Mouse (Mus musculus) urinary bladder, postnatal 10 days (tissue): ENCODE measurements at regions not wholly inside any gene's neighbourhood (a gene's known extent, or its start where the extent isn't known, plus 50 kb on each side); places are given as distances from the start of the nearest gene placed in this dataset.
"Not testable (repeated sequence)": the region's sequence is repeated elsewhere in the genome, so short reads cannot be mapped to it uniquely, and the experiment has no call there.

Experiments used
- DNase-seq: peaks from one replicate; pipeline ENCODE4 v3.0.0; 2022; ENCODE audit warnings: low spot score

DNA sequence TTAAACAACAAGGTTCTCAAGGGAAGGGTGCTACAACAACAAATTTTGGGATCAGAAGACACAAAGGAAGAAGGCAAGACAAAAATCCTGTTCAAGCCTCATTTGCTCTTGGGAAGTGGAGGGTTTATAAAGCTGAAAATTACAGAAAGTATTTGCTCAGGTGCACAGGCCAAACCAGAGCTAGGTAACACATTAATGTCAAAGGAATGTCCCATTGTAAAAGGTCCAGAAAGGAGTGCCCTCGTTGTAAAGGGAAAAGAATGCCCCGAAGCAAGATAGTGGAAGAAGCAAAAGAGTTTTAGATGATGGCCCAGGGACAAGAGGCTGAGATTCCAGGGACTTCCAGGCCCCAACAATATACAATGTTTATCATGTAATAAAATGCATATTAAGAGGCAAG is 317.3 kb downstream of the Car8 start:
- DNase-seq = no peak

DNA sequence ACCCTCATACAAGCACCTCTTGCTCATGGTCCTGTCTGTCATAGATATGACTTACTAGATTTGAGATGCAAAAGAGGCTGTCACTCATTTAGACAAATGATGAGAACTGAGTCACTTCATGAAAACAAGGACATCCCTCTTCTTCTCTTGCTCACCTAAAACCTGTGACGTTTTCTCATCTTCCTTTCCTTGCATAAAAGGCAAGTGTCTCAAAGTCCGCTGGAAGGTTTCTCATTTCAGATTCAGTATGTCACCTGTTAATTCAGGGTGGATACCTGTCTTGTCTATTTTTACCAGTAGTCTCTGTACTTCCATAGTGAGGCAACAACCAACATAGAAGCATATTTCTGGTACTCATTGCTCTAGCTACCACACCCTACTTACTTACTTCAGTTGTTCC is 325.6 kb downstream of the Car8 start:
- DNase-seq = no peak

DNA sequence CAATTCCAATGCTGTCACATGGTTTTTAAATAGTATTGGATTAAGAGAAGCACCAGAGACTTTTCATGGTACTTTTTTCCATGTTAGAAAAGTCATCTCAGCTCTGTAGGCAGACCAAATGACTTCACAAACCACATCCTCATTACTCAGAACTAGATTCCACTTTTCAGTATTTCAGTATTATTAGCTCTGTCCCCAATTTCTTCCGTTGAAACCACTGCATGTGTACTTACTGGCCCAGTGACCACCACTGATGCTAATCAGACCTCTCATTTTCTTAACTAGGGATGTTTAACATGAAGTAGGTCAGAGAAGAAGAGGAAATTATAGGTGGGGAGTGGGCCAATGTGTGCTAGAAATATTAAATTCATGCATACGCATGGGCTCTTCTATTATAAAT is 326.2 kb downstream of the Car8 start:
- no peak for DNase-seq

DNA sequence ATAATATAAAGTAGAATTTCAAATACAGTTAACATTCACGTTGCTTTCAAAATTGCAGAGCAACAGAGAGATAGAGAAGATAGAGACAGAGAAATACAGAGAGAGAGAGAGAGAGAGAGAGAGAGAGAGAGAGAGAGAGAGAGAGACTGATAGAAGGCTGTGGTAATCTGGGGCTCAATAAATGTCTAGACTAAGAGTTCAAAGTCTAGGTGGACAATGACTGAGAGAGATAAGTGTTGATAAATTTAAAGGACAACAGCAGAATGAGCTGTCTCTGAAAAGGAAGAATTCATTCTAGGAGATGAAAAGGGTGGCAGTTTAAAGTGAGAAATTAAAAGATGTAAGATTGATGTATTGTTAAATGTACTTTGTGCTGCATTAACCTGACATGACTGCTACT is 335.7 kb downstream of the Car8 start:
- no peak for DNase-seq

DNA sequence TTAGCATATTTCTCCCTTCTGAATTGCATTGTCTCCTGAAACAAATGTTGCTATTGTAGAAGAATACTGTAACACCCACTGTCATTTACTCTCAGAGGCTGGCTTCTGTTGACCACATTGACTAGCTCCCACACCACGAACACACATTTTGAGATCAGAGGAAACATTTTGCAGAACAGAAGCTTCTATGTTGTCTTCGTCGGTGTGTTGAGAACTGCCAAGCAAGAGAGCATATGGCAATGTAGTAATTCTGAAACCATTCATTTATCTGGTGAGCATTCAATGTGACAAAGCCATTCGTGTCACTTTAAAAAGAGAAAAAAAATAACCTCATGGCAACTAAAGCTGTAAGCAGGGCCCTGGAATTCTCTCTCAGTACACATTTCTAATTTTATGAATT is 343.9 kb downstream of the Car8 start:
- no peak for DNase-seq

DNA sequence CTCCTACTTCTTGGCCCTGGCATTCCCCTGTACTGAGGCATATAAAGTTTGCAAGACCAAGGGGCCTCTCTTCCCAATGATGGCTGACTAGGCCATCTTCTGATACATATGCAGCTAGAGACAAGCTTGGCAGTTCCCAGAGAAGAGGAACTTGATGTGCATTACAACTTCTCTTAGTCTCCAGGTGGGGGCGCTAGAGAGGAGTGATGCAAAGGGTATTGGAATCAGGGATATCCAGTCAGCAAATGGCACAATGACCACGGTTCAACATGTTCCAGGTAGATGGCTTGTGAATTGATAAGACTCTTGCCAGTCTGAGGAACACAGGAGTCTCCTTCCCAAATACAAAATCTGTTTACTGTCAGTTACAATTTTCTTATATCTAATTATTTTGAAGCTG is 347.7 kb downstream of the Car8 start:
- no peak for DNase-seq

DNA sequence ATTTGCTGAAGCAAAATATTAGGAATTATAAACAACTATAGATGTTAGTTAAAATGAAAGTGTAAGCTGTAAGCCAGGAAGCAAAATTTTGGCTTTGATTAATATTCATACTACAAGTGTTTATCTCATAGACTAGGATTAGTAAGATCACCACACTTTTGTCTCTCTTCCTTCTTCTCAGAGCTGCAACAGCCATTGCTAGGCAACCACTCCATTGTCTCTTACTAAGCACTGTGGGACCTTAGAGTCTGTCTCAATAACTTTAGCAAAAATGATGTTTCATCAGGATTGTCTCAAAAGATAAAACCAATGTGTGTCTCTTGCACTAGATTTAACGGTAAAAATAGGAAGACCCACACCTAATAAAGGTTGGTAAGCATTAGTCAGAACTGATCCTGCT is 384.3 kb downstream of the Car8 start:
- DNase-seq = no peak

DNA sequence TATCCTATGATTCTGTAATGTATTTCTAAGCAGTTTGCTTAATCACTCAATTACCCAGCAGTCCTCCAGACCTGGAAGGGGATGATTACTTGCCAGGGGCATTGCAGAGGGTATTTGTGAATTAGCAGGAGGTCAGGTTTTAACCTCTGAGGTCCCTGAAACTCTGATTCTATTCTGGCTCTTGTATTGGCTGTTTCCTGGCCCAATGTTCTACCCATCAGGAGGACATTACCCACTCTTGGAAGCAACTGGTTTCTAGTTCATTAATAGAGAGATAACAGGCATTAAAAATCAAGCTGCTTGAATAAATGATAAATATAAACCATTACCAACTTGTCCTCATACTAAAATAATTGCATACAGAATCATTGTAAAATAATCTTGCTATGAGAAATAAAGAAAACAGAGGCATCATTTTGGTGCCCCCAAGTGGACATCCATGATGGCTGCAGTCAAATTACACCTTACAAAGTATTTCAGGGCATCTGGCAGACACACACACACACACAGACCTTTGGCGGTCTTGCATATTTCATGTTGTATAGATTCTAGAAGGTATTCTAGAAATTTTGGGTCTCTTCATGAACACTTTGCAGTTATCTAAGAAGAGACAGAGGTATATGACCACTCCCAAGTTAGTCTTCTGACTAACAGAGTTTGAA is 385.6 kb downstream of the Car8 start:
- no peak for DNase-seq

DNA sequence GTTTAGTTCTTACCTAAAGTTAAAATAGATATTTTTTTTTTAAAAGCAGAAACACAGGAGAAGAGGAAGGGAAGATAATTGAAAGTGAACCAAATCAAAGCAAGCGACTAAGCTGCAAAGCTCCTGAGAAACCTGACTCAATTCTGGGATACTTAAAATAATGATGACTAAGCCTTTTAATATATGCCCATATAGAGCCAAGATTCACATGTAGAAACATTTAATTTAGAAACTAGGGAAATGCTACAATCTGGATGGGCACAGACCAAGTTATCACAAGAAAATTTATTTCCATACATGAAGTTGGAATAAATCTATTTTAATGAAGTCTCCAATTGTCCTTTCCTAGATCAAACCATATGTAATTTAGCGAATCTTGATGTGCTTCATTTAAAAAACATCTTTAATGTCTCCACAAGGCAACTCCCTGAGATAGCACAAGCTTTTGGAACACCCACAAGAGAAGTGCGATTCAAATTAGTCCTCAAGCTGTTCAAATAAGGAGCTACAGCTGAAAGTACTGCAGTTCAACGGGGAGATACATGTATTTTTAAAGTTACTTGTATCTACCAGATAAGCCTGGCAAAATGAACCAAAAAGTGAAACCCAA is 386.7 kb downstream of the Car8 start:
- DNase-seq = no peak

DNA sequence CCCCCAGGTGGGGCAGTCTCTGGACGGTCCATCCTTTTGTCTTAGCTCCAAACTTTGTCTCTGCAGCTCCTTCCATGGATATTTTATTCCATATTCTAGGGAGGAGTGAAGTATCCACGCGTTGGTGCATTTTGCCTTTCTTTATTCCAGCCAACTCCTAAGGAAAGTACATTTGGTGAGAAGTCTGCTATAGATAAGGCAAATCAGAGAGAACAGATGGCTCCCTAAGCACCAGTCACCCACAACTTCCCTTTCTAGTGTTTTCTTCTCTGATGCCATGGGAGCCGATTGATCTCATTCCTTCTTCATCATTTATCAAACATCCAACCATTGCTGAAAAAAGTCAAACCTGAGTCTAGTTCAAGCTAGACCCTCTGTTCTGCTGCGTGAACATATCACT is 391.4 kb downstream of the Car8 start:
- no peak for DNase-seq

DNA sequence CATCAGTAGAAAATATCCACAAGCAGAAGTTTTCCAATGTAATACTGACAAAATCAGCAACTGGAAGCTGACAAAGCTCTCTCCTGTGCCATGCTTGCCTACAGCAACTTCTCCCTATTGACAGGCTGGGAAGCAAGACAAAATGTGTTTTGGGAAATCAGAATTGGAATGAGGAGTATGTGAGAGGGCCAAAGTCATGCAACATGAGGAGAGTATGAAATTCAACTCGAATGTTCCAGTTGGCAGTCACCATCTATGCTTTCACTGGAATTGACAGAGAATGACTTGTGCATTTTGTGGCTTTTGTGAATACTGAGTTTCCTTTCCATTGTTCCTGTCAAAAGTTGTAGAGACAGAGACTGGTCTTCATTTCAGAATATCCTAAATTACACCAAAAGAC is 409.7 kb downstream of the Car8 start:
- DNase-seq = no peak

DNA sequence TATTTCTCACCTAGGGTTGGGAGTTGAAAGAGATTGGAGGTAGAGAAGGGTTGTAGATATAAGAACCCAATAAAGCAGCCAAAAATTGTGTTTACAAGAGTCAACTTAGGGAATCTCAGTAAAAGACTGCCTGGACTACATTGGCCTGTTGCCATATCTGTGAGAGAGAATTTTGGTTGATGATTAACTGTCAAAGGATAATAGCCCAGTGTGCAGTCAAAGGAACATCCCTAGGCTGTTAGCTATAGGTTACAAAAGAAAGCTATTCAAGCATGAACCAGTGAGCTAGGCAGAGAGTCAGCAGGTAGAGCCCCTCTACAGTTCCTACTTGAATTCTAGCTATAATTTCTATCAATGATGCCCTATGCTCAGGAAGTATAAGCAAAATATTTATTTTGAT is 419.0 kb downstream of the Car8 start:
- no peak for DNase-seq

DNA sequence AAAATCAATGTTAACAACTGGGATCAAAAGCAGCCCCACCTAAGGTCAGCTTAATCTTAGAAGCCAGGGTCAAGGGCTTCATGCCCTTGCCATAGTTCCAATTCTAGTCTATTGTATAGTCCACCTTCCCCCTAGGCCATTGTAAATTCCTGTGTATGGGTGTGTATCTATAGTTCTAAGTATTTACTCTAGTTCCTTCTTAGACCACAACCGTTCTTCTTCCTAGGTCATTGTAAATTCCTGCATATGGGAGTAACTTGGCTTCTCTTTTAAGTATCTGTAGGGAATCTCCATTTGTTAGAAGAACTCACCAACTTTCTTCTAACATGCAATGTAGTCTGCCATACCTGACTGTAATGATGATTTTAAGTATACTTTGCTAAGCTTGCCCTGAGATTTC is 461.1 kb downstream of the Car8 start:
- not testable (repeated sequence) for DNase-seq

DNA sequence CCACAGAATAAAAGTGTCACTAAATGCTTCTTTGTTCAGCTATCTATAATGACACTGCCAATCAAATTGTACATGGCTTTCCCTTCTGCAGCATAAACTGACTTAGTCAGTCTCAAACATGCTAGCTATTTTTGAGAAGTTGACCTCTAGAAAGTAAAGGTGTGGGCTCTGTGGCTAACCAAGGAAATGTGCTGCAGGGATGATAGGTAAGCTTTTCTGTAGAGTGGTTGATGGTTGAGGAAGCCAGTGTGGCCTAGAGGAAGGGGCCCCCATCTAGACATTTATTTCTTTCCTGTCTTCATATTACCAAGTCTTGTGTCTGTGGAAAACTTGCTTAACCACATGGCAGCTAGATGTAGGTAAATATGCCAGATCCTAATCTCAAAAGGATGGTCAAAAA is 483.4 kb downstream of the Car8 start:
- DNase-seq = no peak

DNA sequence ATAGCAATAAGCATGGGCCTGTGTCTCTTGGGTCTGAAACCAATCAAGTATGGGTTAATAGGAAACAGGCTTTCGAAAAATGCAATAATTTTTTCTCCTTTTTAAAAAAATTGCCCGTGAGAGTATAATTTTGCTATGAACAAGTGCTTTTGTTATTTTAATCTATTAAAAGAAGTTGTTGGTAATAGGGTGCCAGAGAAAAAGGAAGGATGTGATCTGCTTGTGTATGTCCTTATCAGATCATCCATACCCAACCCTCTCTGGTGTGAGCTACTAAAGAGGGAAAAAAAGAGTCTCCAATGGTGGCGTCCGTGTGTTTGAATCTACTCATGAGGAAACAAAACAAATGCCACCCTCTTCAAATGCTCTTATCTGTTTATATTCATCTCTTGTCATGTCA is 484.9 kb downstream of the Car8 start:
- DNase-seq = no peak

DNA sequence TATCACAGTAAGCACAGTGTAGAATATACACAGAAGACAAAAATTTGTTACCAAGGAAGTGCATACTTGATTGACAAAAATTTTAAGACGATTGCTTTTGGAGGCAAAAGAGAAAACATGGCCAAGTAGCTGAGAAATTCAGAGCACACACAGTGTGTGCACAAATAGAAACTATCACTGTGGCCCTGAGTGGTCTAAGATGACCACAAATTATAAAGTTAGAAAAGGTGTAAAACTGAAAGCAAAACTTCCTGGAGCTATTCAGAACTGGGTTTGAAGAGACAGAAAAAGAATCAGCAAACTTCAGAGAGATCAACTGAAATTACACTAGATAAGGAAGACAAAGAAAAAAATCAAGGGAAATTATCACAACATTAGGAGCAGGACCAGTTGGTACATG is 487.6 kb downstream of the Car8 start:
- no peak for DNase-seq

DNA sequence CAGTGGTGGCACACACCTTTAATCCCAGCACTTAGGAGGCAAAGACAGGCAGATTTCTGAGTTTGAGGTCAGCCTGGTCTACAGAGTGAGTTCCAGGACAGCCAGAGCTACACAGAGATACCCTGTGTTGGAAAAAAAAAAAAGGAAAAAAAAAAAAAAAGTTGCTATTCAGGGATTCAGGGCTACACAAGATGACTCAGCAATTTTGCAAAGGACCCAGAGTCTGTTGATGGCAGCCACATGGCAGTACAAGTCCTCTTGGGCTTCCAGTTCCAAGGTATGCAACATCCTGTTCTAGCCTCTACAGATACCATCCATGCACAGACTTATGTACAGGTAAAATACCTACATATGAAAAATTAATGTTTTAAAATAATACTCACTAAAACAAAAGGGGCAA is 515.9 kb downstream of the Car8 start:
- DNase-seq = no peak

DNA sequence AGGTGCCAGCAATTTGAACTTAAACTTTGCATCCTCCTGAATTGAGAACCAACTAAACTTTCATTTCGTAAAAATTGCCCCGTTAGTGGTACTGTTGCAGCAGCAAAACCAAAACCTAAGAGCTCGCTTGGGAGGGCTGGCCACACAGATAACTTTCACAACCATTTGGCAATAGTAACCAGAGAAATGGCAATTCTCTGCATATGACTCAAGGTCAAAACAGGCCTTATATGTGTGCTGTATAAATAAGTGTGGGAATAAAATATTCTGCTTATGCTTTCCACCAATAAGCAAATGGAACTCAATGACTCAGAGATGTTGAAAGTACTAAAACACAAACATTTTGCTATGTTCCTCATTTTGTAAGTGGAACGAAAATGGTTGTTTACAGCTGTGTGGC is 550.3 kb downstream of the Car8 start:
- DNase-seq = no peak

DNA sequence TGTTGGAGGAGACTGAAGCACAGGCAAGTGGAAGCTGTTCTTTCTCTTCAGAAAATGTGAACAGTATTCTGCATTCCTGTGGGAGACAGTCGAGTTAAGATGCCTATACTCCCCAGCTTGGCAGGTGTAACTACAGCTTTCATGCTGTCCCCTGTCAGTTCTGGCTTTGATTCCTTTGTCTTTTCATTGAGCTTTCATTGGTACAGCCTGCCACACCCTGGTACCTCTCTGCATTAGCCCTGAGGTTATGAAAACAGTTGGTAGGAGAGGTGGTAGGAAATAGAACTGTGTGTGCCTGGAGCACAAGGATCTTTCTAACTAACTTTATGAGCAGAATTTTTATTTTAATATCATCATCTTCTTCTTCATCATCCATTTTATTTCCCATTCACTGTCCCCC is 551.6 kb downstream of the Car8 start:
- DNase-seq = no peak

DNA sequence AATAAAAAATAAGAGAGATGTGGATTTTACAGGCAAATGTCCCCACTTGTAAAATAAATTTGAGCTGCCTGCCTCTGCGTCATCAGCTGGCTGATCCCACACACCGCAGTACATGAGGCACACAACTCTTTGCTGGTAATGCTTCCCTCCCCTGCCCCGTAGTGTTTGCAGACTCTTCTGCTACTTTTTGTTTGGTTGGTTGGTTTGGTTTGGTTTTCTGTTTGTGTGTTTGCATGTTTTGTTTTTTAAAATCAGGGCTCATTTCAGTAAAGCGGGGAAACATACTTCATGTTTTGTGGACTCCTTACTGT is 568.1 kb downstream of the Car8 start:
- DNase-seq = no peak

DNA sequence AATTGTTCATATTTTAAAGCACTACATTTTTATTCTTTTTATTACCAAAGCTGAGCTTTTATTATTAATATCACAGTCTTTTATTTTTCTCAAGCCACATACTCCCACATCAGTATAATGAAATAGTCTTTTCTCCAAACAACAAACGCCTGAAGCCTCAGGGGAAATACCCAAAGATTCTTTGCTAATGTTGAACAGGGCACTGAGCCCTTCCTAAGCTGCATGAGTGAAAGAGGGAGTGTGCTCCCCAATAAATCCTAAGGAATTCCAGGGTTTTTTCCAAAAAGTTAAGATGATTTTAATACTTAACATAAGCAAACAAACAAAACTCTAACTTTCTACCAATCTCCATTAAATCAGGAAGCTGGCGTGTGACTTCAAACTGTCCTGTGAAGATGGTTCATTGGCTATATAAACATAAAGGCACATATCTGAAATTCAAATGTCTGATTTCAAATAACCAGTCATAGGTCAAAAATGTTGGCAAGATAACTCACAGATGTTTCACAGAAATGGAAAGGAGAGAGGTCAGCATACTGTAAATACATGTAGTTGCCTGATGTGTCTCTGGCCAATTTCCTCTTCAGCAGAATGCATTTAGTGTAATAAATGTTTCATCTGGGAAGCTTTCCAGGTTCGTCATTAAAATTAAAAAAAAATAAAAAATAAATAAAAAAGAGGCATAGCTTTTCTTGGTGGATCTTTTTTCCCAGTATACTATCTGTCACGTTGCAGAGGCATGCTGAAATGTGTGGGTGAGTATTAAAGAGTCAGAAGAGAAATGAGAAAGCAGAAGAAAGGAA is 568.6 kb downstream of the Car8 start:
- DNase-seq = no peak

DNA sequence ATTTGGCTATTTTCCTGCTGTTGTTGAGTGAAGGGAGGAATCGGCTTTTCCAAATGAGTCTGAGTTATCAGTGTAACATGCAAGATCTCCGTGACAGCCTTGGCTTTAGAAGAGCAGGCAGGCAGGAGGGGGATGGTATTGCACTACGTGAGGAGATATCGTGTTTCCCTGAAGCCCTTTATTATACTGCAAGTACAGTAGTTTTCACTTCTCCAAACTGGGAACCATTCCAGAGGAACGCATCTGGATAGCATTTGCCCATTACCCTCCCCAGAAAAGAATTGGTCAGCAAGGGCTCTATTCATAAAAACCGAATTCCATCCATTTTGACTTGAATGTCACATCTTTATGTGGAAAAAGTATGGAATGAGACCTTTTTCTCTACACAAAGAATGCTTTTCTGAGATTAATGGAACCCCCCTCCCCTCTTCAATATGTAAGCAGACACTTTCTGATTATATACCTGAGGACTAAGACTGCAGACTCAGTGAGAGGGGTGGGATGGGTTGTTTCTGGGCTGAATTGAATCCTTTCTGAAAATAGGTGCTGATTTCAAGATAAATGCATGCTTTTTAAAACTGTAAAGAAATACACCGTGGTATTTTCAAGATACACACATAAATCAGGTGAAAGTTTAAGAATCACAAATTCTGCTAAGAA is 571.8 kb downstream of the Car8 start:
- no peak for DNase-seq

DNA sequence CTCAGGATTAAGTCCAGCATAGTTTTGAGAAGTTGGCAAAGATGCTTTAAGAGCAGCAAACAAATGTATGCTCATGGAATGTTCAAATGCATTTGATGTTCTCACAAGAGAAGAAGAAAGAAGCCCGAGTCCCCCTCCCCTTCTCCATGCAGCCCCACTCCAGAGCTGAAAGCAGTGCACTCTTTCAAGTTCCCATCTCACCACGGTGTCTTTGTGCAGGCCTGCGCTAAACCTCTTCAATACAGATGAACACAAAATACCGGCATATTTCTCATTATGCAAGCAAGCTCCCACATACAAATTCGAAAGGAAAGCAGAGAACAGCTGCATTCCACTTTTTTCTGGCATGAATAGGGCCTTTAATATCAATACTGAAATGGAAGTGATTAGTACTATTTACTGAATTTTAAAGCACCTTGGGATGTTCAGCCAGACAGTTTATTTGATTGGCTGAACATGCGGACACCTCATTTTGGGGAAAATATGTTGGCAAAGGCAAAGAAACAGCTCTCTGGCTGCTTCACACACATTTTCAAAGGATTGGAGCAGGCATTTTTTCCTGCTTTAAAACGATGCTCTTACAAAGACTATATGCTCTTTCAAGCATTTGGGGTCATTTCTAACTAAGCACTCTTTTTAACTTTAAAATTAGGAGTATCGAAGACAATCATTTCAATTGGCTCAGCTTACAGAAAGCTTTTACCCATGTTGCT is 595.8 kb downstream of the Car8 start:
- no peak for DNase-seq
